Mouse (Mus musculus): ENCODE results near the gene Rufy3.

Rufy3 gene

DNA sequence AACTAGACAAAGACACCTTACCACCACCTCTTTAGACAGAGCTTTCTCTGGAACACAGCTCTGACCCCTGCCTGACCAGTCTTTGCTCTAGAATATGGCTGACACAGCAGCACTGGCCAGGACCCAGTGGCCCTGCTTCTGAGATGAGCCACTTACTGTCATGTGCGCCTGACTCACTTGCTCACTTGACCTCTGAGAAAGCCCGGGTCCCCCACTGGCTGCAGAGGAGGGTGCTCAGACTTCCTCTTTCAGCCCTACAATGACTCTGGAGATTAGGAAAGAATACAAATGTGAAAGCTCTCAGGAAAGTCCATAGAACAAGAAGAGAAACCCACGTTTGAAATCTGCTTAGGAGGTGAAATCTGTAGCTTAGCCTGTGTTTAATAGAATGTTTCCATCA, 66.0 kb downstream of the Rufy3 start:
- no peaks in the 10 kb centered on the region for H3K36me3 ChIP-seq (ENCODE audit: control insufficient read depth, insufficient read depth, low read length, poor library complexity, severe bottlenecking)
- DNase-seq (ENCODE audit: low read depth, low spot score) = peak; percentile 15
- no peaks in the 10 kb centered on the region for H3K27me3 ChIP-seq (ENCODE audit: control insufficient read depth, insufficient read depth, low read length, poor library complexity, severe bottlenecking)

DNA sequence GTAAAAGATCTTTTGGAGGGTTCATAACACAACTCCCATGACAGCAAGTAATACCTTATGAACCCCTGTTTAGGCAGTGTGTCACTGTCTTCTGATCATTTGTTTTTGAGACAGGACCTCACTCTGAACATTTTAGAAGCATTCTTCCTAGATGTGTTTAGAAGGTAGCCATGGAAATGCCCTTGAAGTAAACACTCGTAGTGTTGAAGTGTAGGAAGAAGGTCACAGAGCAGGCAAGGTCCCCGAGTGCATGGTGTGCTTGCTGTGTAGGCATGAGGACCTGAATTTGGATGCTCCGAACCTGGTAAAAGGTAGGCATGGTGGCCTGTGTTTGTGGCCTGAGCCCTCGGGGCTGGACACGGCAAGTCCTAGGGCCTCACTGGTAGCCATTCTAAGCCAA, 66.7 kb downstream of the Rufy3 start:
- no peak for DNase-seq (ENCODE audit: low read depth, low spot score)
- no peaks in the 10 kb centered on the region for H3K27me3 ChIP-seq (ENCODE audit: control insufficient read depth, insufficient read depth, low read length, poor library complexity, severe bottlenecking)
- no peaks in the 10 kb centered on the region for H3K36me3 ChIP-seq (ENCODE audit: control insufficient read depth, insufficient read depth, low read length, poor library complexity, severe bottlenecking)

DNA sequence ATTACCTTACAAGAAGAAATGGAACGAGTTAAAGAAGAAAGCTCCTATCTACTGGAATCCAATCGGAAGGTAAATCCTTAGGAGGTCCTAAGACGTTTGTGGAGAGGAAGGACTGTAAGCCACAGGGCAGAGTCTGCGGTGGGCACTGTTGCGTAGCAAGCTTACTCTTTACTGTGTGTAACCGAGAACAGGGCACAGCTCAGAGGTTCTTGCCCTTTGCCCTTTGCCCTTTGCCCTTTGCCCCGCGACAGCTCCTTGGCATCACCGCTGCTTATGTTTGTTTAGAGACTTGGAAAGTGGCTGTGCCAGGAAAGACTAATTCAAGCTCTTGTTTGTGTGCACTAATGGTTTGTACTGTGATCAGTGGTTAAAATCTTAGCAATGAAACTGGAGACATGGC, 67.6 kb downstream of the Rufy3 start:
- H3K27me3 ChIP-seq (ENCODE audit: control insufficient read depth, insufficient read depth, low read length, poor library complexity, severe bottlenecking) = no peaks in the 10 kb centered on the region
- DNase-seq (ENCODE audit: low read depth, low spot score) = no peak
- H3K36me3 ChIP-seq (ENCODE audit: control insufficient read depth, insufficient read depth, low read length, poor library complexity, severe bottlenecking) = no peaks in the 10 kb centered on the region

DNA sequence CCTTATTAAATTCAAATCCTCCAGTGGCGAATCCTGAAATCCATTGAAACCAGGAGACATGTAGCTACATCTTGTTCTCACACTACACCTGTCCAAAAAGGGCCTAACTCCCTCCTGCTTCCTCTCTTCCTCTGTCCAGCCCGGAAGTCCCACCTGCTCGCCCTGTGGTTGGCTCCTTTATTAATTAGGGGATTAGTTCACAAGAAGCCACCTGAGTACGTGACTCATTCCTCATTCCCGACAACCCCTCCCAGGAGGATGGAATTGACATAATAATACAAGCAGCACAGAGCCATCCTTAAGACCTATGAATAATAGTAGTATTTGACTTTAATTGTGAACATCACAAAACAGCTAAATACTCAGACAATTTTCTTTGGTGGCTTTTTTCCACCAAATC, 69.2 kb downstream of the Rufy3 start:
- Histone ChIP-seq H3K36me3 (ENCODE audit: control insufficient read depth, insufficient read depth, low read length, poor library complexity, severe bottlenecking) (0 out of 2 replicates have a peak, but pooled peaks cover 2% of the 10 kb centered on the region), H3K27me3 (ENCODE audit: control insufficient read depth, insufficient read depth, low read length, poor library complexity, severe bottlenecking) (no peaks in the 10 kb centered on the region)
- DNase-seq (ENCODE audit: low read depth, low spot score) = no peak

DNA sequence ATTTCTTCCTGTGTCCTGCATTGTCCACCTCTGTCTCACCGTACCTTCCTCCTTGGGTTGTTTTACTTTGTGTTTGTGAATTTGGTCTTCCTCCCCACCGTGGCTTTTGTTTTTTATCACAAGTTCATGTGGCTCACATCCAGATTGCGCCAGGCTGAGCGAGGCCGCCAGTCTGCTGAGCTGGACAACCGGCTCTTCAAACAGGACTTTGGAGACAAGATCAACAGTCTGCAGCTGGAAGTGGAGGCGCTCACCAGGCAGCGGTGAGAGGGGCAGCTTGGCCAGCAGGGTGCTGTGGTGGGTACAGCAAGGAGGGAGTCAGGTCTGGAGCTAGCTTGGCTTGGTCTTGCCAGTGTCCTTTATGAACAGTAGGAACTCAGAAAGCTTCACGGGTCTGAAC, 77.9 kb downstream of the Rufy3 start:
- no peak for DNase-seq (ENCODE audit: low read depth, low spot score)
- H3K27me3 ChIP-seq (ENCODE audit: control insufficient read depth, insufficient read depth, low read length, poor library complexity, severe bottlenecking) = no peaks in the 10 kb centered on the region
- peaks cover 2% of the 10 kb centered on the region; the same call in 1 of the 2 replicates for H3K36me3 ChIP-seq (ENCODE audit: control insufficient read depth, insufficient read depth, low read length, poor library complexity, severe bottlenecking)

DNA sequence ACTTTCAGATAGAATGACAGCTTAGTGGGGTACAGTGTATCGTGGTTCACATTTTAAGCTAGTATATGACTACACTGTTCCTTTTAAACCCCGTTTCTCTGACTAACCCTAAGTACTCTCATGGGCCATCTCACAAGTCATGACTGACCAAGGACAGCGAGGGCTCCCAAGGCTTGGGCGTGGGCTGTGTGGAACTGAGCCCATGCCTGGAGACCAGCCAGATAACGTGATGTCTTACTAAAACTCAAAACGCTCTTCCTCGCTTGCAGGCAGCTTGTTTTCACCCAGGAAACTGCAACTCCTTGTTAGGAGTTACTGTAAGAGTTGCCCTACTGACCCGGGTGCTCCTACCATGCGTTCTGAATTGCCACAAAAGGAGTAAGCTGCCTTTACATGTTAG, 78.7 kb downstream of the Rufy3 start:
- H3K27me3 ChIP-seq (ENCODE audit: control insufficient read depth, insufficient read depth, low read length, poor library complexity, severe bottlenecking) = no peaks in the 10 kb centered on the region
- peaks cover 2% of the 10 kb centered on the region; the same call in 1 of the 2 replicates for H3K36me3 ChIP-seq (ENCODE audit: control insufficient read depth, insufficient read depth, low read length, poor library complexity, severe bottlenecking)
- no peak for DNase-seq (ENCODE audit: low read depth, low spot score)

DNA sequence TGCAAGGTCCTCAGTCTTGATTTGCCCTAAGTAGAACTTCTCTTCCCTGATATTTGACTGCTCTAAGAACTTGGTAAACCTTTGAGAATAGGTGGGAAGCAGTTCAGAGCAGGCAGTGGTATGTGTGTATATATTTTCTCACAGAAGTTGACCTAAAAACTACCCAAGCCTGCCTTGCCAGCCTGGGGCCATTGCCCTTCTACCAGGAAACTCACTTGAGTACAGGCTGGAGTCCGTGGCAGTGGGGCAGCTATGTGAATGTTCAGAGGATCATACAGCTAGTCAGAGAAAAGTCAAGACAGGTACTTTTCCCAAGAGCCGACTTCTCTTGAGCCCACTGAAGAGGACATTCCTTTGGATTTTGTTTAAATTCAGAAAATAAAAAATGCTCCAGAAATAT, 80.1 kb downstream of the Rufy3 start:
- no peaks in the 10 kb centered on the region; the same call in 1 of the 2 replicates for H3K36me3 ChIP-seq (ENCODE audit: control insufficient read depth, insufficient read depth, low read length, poor library complexity, severe bottlenecking)
- no peak for DNase-seq (ENCODE audit: low read depth, low spot score)
- H3K27me3 ChIP-seq (ENCODE audit: control insufficient read depth, insufficient read depth, low read length, poor library complexity, severe bottlenecking) = no peaks in the 10 kb centered on the region

DNA sequence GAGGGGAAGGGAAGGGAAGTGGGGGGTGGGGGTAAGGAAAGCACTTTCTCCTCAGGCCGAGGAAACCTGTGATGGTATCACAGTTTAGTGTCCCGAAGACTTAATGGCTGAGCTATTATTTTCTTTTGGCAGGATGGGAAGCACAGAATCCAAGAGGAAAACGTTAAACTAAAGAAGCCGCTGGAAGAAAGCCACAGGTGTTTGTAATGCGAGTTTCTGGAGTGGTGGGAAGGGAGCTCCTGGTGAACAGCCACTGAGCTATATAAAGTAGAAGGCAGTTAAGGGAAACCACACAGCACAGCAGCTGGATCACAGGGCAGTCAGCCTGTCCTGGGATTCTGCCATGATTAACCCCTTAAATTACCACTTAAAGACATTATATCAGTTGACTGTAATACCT, 80.6 kb downstream of the Rufy3 start:
- DNase-seq (ENCODE audit: low read depth, low spot score) = no peak
- Histone ChIP-seq H3K27me3 (ENCODE audit: control insufficient read depth, insufficient read depth, low read length, poor library complexity, severe bottlenecking) (no peaks in the 10 kb centered on the region), H3K36me3 (ENCODE audit: control insufficient read depth, insufficient read depth, low read length, poor library complexity, severe bottlenecking) (no peaks in the 10 kb centered on the region; the same call in 1 of the 2 replicates)

DNA sequence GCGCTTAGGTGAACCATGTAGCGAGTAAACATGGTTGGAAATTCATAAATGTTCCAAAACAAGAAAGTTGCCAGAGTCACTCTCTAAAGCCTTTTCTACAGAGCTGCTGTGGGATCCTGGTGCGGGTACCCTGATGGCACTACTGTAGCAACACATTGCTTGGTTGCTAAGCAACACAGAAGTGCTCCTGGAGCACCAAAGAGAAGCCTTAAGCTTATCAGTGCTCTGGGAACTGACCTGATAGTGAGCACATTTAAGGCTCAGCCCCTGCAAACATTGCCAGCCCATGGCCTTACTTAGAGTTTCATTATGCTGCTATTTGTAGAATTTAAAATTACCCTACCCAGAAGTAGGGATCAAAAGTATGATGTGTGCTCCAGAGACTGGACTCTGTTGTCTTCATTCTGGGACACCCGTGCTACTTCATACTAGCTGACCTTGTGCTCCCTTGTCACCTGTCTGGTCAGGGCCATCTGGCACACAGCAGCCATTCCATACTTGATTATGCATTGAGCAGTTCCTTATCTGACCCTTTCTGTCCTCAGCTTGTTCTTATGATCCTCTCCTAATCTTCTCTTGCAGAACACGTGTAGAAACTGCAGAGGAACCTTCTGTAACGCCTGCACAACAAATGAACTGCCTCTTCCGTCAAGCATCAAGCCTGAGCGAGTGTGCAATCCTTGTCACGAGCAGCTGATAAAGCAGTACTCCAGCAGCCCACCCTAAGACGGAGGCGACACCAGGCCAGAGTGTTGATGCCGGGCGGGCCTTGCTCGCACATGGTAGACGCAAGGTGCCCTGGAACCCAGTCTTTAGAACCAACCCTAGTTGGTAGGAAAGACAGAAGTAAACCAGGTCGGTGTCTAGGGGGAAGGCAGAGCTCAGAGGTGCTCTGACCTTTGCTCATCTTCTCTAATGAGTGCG, 84.7 kb downstream of the Rufy3 start:
- no peak for DNase-seq (ENCODE audit: low read depth, low spot score)
- H3K36me3 ChIP-seq (ENCODE audit: control insufficient read depth, insufficient read depth, low read length, poor library complexity, severe bottlenecking) = peaks cover 3% of the 10 kb centered on the region
- H3K27me3 ChIP-seq (ENCODE audit: control insufficient read depth, insufficient read depth, low read length, poor library complexity, severe bottlenecking) = no peaks in the 10 kb centered on the region

DNA sequence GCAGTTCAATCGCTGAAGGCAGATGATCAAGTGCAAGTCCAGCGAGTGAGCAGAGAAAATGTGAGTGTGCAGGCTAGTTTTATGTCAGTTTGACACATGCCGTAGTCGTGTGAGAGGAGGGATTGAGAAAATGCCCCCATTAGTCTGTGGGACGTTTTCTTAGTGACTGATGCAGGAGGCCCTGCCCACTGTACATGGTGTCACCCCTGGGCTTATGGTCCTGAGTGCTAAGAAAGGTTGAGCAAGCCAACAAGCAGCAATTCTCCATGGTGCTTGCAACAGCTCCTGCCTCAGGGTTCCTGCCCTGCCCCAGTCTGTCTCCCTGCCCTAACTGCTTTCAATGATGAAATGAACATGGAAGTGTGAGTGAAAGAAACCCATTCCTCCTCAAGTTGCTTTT, 87.7 kb downstream of the Rufy3 start:
- Histone ChIP-seq H3K27me3 (ENCODE audit: control insufficient read depth, insufficient read depth, low read length, poor library complexity, severe bottlenecking) (no peaks in the 10 kb centered on the region), H3K36me3 (ENCODE audit: control insufficient read depth, insufficient read depth, low read length, poor library complexity, severe bottlenecking) (peaks cover 3% of the 10 kb centered on the region)
- DNase-seq (ENCODE audit: low read depth, low spot score) = no peak

DNA sequence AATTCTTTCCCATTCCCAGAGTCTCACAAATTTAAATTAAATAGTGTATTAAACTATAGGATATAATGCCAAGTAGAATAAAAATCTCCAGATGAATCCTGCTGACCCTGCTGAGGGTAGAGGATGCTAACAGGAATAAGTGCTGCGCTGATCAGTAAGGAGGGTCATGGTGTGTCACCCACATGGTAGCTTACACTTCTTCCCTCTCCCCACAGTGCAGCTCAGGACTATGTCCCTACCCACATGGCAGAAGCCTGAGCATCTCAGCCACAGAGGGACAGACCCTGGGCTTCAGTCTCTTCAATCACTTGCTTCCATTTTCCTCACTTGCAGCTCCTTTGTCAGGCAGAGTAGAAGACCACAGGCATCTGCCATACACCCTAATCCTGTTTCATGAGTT, 93.0 kb downstream of the Rufy3 start:
- Histone ChIP-seq H3K27me3 (ENCODE audit: control insufficient read depth, insufficient read depth, low read length, poor library complexity, severe bottlenecking) (no peaks in the 10 kb centered on the region), H3K36me3 (ENCODE audit: control insufficient read depth, insufficient read depth, low read length, poor library complexity, severe bottlenecking) (peaks cover 4% of the 10 kb centered on the region)
- DNase-seq (ENCODE audit: low read depth, low spot score) = no peak

DNA sequence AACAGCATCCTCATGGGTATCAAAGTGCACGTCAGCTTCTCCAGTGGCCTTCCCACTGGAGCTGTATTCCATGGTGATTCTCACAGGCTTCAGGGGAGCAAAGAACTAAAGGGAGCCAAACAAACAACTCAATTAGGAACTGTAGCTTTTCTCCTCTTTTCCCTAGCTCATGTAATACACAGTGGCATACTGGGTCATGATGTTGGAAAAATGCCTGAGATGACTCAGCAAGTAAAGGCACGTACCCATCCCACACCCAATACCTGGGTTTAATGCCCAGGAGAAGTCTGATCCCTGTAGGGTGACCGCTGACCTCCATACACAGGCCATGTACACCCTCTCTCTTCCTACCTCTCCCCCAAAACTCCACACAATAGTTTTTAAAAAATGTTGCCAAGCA, 98.3 kb downstream of the Rufy3 start:
- no peak for DNase-seq (ENCODE audit: low read depth, low spot score)
- Histone ChIP-seq H3K36me3 (ENCODE audit: control insufficient read depth, insufficient read depth, low read length, poor library complexity, severe bottlenecking) (peaks cover 15% of the 10 kb centered on the region), H3K27me3 (ENCODE audit: control insufficient read depth, insufficient read depth, low read length, poor library complexity, severe bottlenecking) (no peaks in the 10 kb centered on the region)

DNA sequence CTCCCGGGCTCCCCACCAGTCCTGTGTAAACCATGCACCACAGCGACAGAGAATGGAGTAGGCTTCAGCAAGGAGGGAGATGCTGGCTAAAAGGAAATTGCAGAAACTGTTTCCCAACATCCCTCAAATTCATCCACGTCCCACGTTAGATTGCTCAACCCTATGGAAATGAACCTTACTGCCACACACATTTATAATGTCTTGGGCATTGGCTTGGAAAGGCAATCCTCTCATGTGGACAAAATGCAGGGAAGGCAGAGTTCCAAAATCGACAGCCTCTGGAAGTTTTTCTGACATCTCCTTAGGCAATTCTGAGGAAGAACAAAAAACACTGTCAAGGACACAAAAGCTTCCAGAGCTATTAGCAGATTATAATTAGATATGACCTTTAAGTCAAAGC, 99.0 kb downstream of the Rufy3 start:
- Histone ChIP-seq H3K36me3 (ENCODE audit: control insufficient read depth, insufficient read depth, low read length, poor library complexity, severe bottlenecking) (peaks cover 15% of the 10 kb centered on the region), H3K27me3 (ENCODE audit: control insufficient read depth, insufficient read depth, low read length, poor library complexity, severe bottlenecking) (no peaks in the 10 kb centered on the region)
- DNase-seq (ENCODE audit: low read depth, low spot score) = no peak

DNA sequence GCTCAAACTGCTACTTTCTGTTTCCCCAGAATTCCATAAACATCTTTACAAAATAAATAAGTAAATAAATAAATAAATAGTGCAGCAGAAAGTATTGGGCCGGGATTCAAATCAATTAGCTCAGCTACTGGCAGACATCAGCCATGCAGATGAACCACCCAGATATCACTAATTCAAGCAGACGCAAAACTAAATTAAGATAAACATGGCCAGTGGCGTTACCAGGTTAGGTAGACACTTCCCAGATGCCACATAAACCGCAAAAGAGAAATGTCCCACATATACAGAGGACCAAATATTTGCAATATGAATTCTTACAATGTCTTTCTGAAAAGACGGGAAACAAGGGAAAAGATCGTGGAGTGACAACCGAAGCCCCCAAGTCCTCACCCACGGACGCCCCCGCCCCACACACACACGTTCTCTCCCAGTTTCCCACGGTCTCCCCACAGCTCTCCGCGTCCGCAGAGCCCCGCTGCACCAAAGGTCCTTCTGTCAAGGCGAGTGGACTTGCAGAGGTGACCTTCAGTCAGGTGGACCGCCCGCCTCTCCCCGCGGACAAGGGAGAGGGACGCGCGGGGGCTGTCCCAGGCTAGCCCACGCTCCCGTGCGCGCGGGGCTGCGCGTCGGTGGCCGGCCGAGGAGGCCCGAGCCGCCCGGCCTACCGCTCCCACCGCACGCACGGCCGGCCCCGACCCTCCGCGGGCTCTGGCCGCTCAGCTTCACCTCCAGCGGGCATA, 110.0 kb downstream of the Rufy3 start:
- Histone ChIP-seq H3K36me3 (ENCODE audit: control insufficient read depth, insufficient read depth, low read length, poor library complexity, severe bottlenecking) (0 out of 2 replicates have a peak, but pooled peaks cover 5% of the 10 kb centered on the region), H3K27me3 (ENCODE audit: control insufficient read depth, insufficient read depth, low read length, poor library complexity, severe bottlenecking) (no peaks in the 10 kb centered on the region)
- peak; percentile 9 for DNase-seq (ENCODE audit: low read depth, low spot score)

Data from splenic B cell, adult 2 months (primary cell).